Mouse (Mus musculus) forebrain, embryonic 16.5 days (tissue): Measurements from ENCODE around the gene Olfr411. TPM values are rescaled to one million over a fixed set of nuclear protein-coding genes. Genes with fewer than 3 reads are reported as not detected.
A peak's percentile ranks its signal among the peaks of the same experiment; 100 is the strongest.

Experiments
- ATAC-seq: fragments of 200-750 bp; cut with Nextera tagmentation; 2 replicates; pipeline ENCODE4 v1.8.0; 2017; ENCODE audit warnings: mild to moderate bottlenecking, moderate library complexity
- H3K27ac ChIP-seq: fragments of 300-500 bp; sonication (generic); 2 replicates; pipeline ENCODE4 v1.5.1; 2014; ENCODE audit warnings: low read length, control low read depth
- H3K27me3 ChIP-seq: fragments of 300-500 bp; sonication (generic); replicated peaks from 2 replicates; pipeline ENCODE4 v1.6.1; 2014; ENCODE audit warnings: low read length; ENCODE audit not compliant: control insufficient read depth, insufficient read depth
- H3K36me3 ChIP-seq: fragments of 300-500 bp; sonication (generic); 2 replicates; pipeline ENCODE4 v1.6.1; 2014; ENCODE audit not compliant: control insufficient read depth, insufficient read depth
- H3K4me1 ChIP-seq: fragments of 300-500 bp; sonication (generic); replicated peaks from 2 replicates; pipeline ENCODE4 v1.6.1; 2014; ENCODE audit warnings: low read length; ENCODE audit not compliant: control insufficient read depth, insufficient read depth
- H3K4me2 ChIP-seq: fragments of 300-500 bp; sonication (generic); 2 replicates; pipeline ENCODE4 v1.6.1; 2014; ENCODE audit warnings: mild to moderate bottlenecking, low read length, control low read depth
- H3K4me3 ChIP-seq: fragments of 300-500 bp; sonication (generic); replicated peaks from 2 replicates; pipeline ENCODE4 v1.5.1; 2014; ENCODE audit warnings: mild to moderate bottlenecking, low read length, control low read depth
- H3K9ac ChIP-seq: fragments of 300-500 bp; sonication (generic); replicated peaks from 2 replicates; pipeline ENCODE4 v1.6.1; 2014; ENCODE audit warnings: low read depth, low read length, control low read depth
- H3K9me3 ChIP-seq: fragments of 300-500 bp; sonication (generic); 2 replicates; pipeline ENCODE4 v1.6.1; 2016; ENCODE audit warnings: low read length; ENCODE audit not compliant: control insufficient read depth
- WGBS: fragments of 180-500 bp; shearing (Covaris S2); extraction: QIAGEN DNeasy Blood & Tissue Kit; methylation state at CpG from one replicate; pipeline ENCODE4 v1.1.7; 2014; 5-methylcytosine and 5-hydroxymethylcytosine counted together
- polyA plus RNA-seq: library from polyadenylated mRNA; unstranded; fragments of >200 nt; fragmentation: Nextera tagmentation; extraction: Ambion mirVana; gene quantifications from 2 replicates; pipeline ENCODE4 v1.2.1, GENCODE M21; 2015

The Olfr411 gene
- polyA plus RNA-seq, 1 experiment from 2014 or later = not detected

DNA sequence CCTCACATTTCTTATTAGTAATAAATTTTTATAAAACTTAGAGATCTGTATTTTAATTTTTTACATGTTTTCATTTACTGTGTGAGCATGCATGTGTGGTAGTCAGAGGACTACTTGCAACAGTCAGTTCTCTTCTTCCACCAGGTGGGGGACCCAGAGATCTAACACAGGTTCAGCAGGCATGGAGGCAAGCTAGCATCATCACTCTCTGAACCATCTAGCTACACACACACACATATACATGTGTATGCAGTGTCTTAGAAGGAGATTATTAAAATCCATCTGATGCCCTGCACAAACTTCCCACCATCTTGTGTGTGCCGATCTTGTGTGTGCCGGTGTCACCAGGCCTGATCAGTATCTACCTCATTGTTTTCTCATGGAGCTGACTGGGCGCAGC lies 24.4 kb upstream of the Olfr411 start:
- Histone ChIP-seq H3K36me3 (no peaks in the 10 kb centered on the region), H3K4me1 (peaks cover under 1% of the 10 kb centered on the region; the same call in 1 of the 2 replicates), H3K9me3 (no peaks in the 10 kb centered on the region), H3K4me2 (no peak overlapping the region), H3K9ac (no peak overlapping the region), H3K27ac (no peak overlapping the region), H3K27me3 (no peaks in the 10 kb centered on the region; the same call in 1 of the 2 replicates), H3K4me3 (no peak overlapping the region)
- WGBS = 85% methylated on average over 3 of the region's 3 CpGs
- ATAC-seq = peak; percentile 87

DNA sequence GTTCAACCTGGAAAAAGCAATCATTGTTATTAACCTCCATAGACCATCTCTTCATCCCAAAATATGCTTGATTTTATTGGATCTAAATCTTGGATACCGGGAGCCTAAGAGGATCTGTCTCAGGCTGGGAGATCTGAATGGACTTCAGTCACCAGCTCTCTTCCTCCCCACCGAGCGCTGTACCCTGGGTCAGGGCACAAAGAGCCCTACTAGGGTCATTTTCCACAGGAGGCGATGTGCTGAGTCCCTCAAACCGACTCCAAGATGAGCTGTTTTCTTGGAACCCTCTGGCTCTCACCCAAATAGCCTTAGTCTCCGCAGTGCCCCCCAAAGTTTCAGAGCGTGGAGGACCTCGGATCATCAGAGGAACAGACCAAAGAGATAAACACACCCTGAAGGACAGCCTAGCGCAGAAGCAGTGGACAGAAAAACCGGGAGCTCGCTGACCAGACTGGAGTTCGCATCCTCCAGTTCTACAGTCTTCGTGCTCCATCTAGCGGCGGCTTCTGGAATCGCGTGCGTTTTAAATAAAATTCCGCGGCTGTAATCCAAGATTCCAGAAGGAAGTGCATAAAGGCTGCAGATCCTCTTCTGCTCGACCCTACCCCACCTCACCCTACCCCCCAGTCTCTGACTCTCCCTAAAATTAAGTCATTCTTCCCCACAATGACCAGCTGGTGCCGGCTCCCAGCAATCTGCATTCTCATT lies 19.1 kb upstream of the Olfr411 start:
- Histone ChIP-seq H3K4me2 (peak overlapping the region; percentile 29; the same call in 1 of the 2 replicates), H3K4me1 (peaks cover 5% of the 10 kb centered on the region; the same call in 1 of the 2 replicates), H3K27ac (no peak overlapping the region), H3K9ac (no peak overlapping the region), H3K9me3 (no peaks in the 10 kb centered on the region), H3K4me3 (peak overlapping the region; percentile 18; the same call in 1 of the 2 replicates), H3K36me3 (no peaks in the 10 kb centered on the region), H3K27me3 (peaks cover 3% of the 10 kb centered on the region; the same call in 1 of the 2 replicates)
- 10% methylated on average over 22 of the region's 22 CpGs for WGBS
- peak; percentile 31; the same call in 1 of the 2 replicates for ATAC-seq

DNA sequence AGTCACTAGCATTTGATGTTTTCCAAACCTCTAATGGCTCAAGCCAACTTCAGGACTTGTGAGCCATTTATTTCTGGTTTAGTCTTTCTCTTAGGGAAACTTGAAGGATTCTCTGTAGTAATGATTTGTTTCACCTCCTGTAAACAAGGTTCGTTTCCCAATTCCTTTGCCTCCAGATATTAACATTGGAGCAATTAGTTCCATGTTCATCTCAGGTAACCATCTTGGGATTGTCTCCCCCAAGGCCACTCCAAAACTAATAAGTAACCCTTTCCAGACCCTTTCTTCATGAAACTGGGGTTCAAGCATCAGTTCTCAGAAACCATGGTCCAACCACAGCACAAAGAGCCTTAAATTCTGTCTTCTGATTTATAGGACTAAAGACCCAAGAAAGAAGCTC lies 9.3 kb upstream of the Olfr411 start, which contains the start of gene Olfr412:
Olfr412 (plus strand) TSS at position 301 of the 400 bp plus-strand sequence.
- no peaks in the 10 kb centered on the region for H3K4me1 ChIP-seq
- H3K9ac ChIP-seq = no peak within 1 kb of the TSS
- H3K9me3 ChIP-seq = no peaks in the 10 kb centered on the region
- ATAC-seq = no peak
- H3K4me2 ChIP-seq = no peak within 1 kb of the TSS
- no peak within 1 kb of the TSS for H3K27ac ChIP-seq
- no peak within 1 kb of the TSS for H3K4me3 ChIP-seq
- 81% methylated on average over 1 of the region's 1 CpGs for WGBS
- no peaks in the 10 kb centered on the region for H3K36me3 ChIP-seq
- no peaks in the 10 kb centered on the region for H3K27me3 ChIP-seq

DNA sequence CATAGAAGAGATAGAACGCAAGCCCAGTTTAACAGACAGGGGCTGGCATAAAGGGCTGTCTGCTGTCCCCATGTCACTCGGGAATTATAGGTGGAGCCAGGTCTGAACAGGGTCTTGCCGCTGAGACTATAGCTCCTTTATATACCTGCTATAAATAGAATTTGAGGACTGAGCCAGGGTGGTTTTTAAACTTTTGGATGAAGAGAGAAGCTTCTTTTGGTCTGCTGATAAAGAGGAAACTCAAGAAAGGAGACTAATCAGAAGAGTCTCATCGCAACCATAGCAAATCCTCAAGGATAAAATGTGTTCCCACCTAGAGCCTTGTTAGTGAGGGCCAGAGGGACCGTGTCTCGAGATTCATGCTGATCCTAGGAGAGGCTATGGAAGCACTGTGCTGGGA lies 14.5 kb downstream of the Olfr411 start, which contains the start of gene Olfr410:
Olfr410 (minus strand) TSS at position 101 of the 400 bp plus-strand sequence.
- no peak within 1 kb of the TSS for H3K27ac ChIP-seq
- 87% methylated on average over 6 of the region's 6 CpGs for WGBS
- no peak within 1 kb of the TSS for H3K4me3 ChIP-seq
- no peak for ATAC-seq
- no peak within 1 kb of the TSS for H3K4me2 ChIP-seq
- no peaks in the 10 kb centered on the region for H3K9me3 ChIP-seq
- no peak within 1 kb of the TSS for H3K9ac ChIP-seq
- H3K4me1 ChIP-seq = no peaks in the 10 kb centered on the region
- no peaks in the 10 kb centered on the region for H3K27me3 ChIP-seq
- no peaks in the 10 kb centered on the region for H3K36me3 ChIP-seq

GRCm38 (mm10) chr11:74328781-74329180 lies 23.7 kb downstream of the Olfr411 start:
- H3K4me1 ChIP-seq = no peaks in the 10 kb centered on the region
- H3K27me3 ChIP-seq = no peaks in the 10 kb centered on the region
- no peaks in the 10 kb centered on the region for H3K9me3 ChIP-seq
- no peaks in the 10 kb centered on the region for H3K36me3 ChIP-seq
- H3K27ac ChIP-seq = no peak overlapping the region
- no peak overlapping the region for H3K4me2 ChIP-seq
- H3K9ac ChIP-seq = no peak overlapping the region
- ATAC-seq = no peak
- no peak overlapping the region for H3K4me3 ChIP-seq

DNA sequence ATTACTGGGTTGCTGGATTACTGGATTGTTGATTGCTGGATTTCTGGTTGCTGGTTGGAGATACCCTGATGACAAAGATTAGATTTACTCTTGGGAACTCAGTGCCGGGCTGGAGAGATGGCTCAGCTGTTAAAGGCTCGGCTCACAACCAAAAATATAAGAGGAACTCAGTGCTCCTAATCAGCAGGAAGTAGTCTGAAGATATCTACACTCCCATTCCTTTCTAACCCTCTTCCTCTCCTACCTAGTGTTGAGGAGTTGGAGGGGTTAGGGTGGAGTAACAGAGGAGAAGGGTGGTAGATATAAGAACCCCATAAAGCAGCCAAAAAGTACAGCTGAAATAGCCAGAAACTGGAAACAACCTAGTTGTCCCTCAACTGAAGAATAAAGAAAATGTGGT lies 26.4 kb downstream of the Olfr411 start:
- Histone ChIP-seq H3K27ac (no peak overlapping the region), H3K9ac (no peak overlapping the region), H3K9me3 (no peaks in the 10 kb centered on the region), H3K36me3 (no peaks in the 10 kb centered on the region), H3K27me3 (no peaks in the 10 kb centered on the region), H3K4me1 (no peaks in the 10 kb centered on the region), H3K4me3 (no peak overlapping the region), H3K4me2 (no peak overlapping the region)
- 79% methylated on average over 2 of the region's 2 CpGs for WGBS
- no peak for ATAC-seq

Other genes with a start within 250 kb of the Olfr411 start
- not detected in 2 replicates for gene Olfr401, start 238.9 kb downstream of the Olfr411 start, polyA plus RNA-seq
- gene Olfr402, start 199.1 kb downstream of the Olfr411 start, polyA plus RNA-seq = not detected in 2 replicates
- gene Olfr403, start 166.4 kb downstream of the Olfr411 start, polyA plus RNA-seq = not detected in 2 replicates
- not detected in 2 replicates for gene Olfr43, start 141.3 kb downstream of the Olfr411 start, polyA plus RNA-seq
- gene Olfr406, start 92.8 kb downstream of the Olfr411 start, polyA plus RNA-seq = not detected in 2 replicates
- gene Olfr59, start 68.9 kb downstream of the Olfr411 start, polyA plus RNA-seq = not detected in 2 replicates
- gene Olfr410, start 14.6 kb downstream of the Olfr411 start, polyA plus RNA-seq = not detected in 2 replicates
- not detected in 2 replicates for gene Olfr412, start 9.4 kb upstream of the Olfr411 start, polyA plus RNA-seq